Mouse (Mus musculus) MEL (cell line): Measurements from ENCODE around the gene Rap1gds1. TPM values are rescaled to one million over a fixed set of nuclear protein-coding genes. Genes with fewer than 3 reads are reported as not detected.

ENCODE experiments used
- DNase-seq: peaks from one replicate; pipeline ENCODE4 v3.0.0; 2011; ENCODE audit warnings: low read depth, low spot score
- H3K27ac ChIP-seq: 2 replicates; pipeline ENCODE4 v1.5.1; 2012; ENCODE audit warnings: low read depth, mild to moderate bottlenecking, control low read depth, low read length, moderate library complexity; ENCODE audit not compliant: control insufficient read depth
- H3K27me3 ChIP-seq, 2 experiments: fragments of 150-350 bp in 1 of 2; sonication (generic) in 1 of 2; 2 replicates each; pipeline ENCODE4 v1.6.1; 2012; ENCODE audit warnings: low read length in 2 of 2, mild to moderate bottlenecking in 2 of 2, improper control_type of control experiment in 1 of 2, moderate library complexity in 1 of 2; ENCODE audit not compliant: insufficient read depth in 2 of 2, control insufficient read depth in 1 of 2
- H3K36me3 ChIP-seq, 2 experiments: 2 replicates each; pipeline ENCODE4 v1.6.1; 2012 to 2014; ENCODE audit warnings: low read length in 2 of 2, improper control_type of control experiment in 1 of 2, inconsistent platforms in 1 of 2, mild to moderate bottlenecking in 1 of 2; ENCODE audit not compliant: insufficient read depth in 2 of 2, control insufficient read depth in 1 of 2
- H3K4me1 ChIP-seq, 2 experiments: fragments of 150-350 bp in 1 of 2; sonication (generic) in 1 of 2; 2 replicates each; pipeline ENCODE4 v1.6.1; 2012; ENCODE audit warnings: low read length in 2 of 2, improper control_type of control experiment in 1 of 2, mild to moderate bottlenecking in 1 of 2; ENCODE audit not compliant: insufficient read depth in 2 of 2, control insufficient read depth in 1 of 2
- H3K4me3 ChIP-seq, 2 experiments: fragments of 150-350 bp in 1 of 2; sonication (generic) in 1 of 2; 2 replicates each; pipeline ENCODE4 v1.5.1; 2012; ENCODE audit warnings: low read depth in 2 of 2, low read length in 2 of 2, mild to moderate bottlenecking in 2 of 2, moderate library complexity in 2 of 2, control low read depth in 1 of 2, improper control_type of control experiment in 1 of 2; ENCODE audit not compliant: control insufficient read depth in 1 of 2, insufficient read depth in 1 of 2
- H3K79me2 ChIP-seq: 2 replicates; pipeline ENCODE4 v1.6.1; 2012; ENCODE audit warnings: mild to moderate bottlenecking, low read length, moderate library complexity; ENCODE audit not compliant: control insufficient read depth, poor library complexity, insufficient read depth
- H3K9ac ChIP-seq: 2 replicates; pipeline ENCODE4 v1.6.1; 2012; ENCODE audit warnings: low read depth, mild to moderate bottlenecking, control low read depth, low read length, moderate library complexity; ENCODE audit not compliant: control insufficient read depth, poor library complexity, severe bottlenecking
- H3K9me3 ChIP-seq: fragments of 150-350 bp; sonication (generic); replicated peaks from 2 replicates; pipeline ENCODE4 v1.6.1; 2012; ENCODE audit warnings: mild to moderate bottlenecking, low read length, improper control_type of control experiment, moderate library complexity; ENCODE audit not compliant: insufficient read depth
- BHLHE40 ChIP-seq: IDR thresholded peaks from 2 replicates; pipeline ENCODE4 v1.6.1; 2012; ENCODE audit warnings: low read depth, mild to moderate bottlenecking, inconsistent platforms, low read length, improper control_type of control experiment, borderline replicate concordance
- CHD2 ChIP-seq: IDR thresholded peaks from 2 replicates; pipeline ENCODE4 v1.6.1; 2011; ENCODE audit warnings: low read length, improper control_type of control experiment
- ELF1 ChIP-seq: IDR thresholded peaks from 2 replicates; pipeline ENCODE4 v1.6.1; 2014; ENCODE audit warnings: low read depth, mild to moderate bottlenecking, inconsistent platforms, low read length, improper control_type of control experiment, moderate library complexity
- EP300 ChIP-seq, 2 experiments: IDR thresholded peaks; 2 replicates each; pipeline ENCODE4 v1.6.1; 2011; ENCODE audit warnings: improper control_type of control experiment in 2 of 2, low read length in 2 of 2, low read depth in 1 of 2, mild to moderate bottlenecking in 1 of 2
- ETS1 ChIP-seq: IDR thresholded peaks from 2 replicates; pipeline ENCODE4 v1.6.1; 2012; ENCODE audit warnings: low read depth, mild to moderate bottlenecking, inconsistent platforms, low read length, improper control_type of control experiment, moderate library complexity
- GABPA ChIP-seq: IDR thresholded peaks from 2 replicates; pipeline ENCODE4 v1.6.1; 2012; ENCODE audit warnings: low read depth, mild to moderate bottlenecking, inconsistent platforms, low read length, improper control_type of control experiment, moderate library complexity
- GATA1 ChIP-seq: IDR thresholded peaks from 2 replicates; pipeline ENCODE4 v1.6.1; 2011; ENCODE audit warnings: low read depth, low read length, improper control_type of control experiment
- HCFC1 ChIP-seq: IDR thresholded peaks from 2 replicates; pipeline ENCODE4 v1.6.1; 2012; ENCODE audit warnings: low read depth, mild to moderate bottlenecking, inconsistent platforms, low read length, improper control_type of control experiment, moderate library complexity
- JUND ChIP-seq: IDR thresholded peaks from 2 replicates; pipeline ENCODE4 v1.6.1; 2011; ENCODE audit warnings: low read depth, mild to moderate bottlenecking, improper control_type of control experiment, low read length
- KAT2A ChIP-seq: conservative IDR thresholded peaks from 2 replicates; pipeline ENCODE4 v1.6.1; 2012; ENCODE audit warnings: low read depth, low read length, improper control_type of control experiment, inconsistent platforms
- MAX ChIP-seq: IDR thresholded peaks from 2 replicates; pipeline ENCODE4 v1.6.1; 2011; ENCODE audit warnings: low read length, improper control_type of control experiment
- MAZ ChIP-seq: IDR thresholded peaks from 2 replicates; pipeline ENCODE4 v1.6.1; 2012; ENCODE audit warnings: low read depth, mild to moderate bottlenecking, inconsistent platforms, low read length, improper control_type of control experiment
- MEF2A ChIP-seq: IDR thresholded peaks from 2 replicates; pipeline ENCODE4 v1.6.1; 2014; ENCODE audit warnings: low read depth, mild to moderate bottlenecking, inconsistent platforms, low read length, improper control_type of control experiment; ENCODE audit not compliant: poor library complexity, insufficient replicate concordance, severe bottlenecking; ENCODE audit errors: extremely low read depth
- MXI1 ChIP-seq: IDR thresholded peaks from 2 replicates; pipeline ENCODE4 v1.6.1; 2011; ENCODE audit warnings: mild to moderate bottlenecking, low read depth, low read length, improper control_type of control experiment
- MYB ChIP-seq: IDR thresholded peaks from 2 replicates; pipeline ENCODE4 v1.6.1; 2011; ENCODE audit warnings: mild to moderate bottlenecking, low read depth, low read length, improper control_type of control experiment
- MYC ChIP-seq: IDR thresholded peaks from 2 replicates; pipeline ENCODE4 v1.6.1; 2011; ENCODE audit warnings: low read depth, mild to moderate bottlenecking, low read length, improper control_type of control experiment, moderate library complexity
- POLR2A ChIP-seq, 2 experiments: IDR thresholded peaks; 2 replicates each; pipeline ENCODE4 v1.6.1; 2011 to 2012; ENCODE audit warnings: low read length in 2 of 2, mild to moderate bottlenecking in 2 of 2, control low read depth in 1 of 2, improper control_type of control experiment in 1 of 2, low read depth in 1 of 2, moderate library complexity in 1 of 2; ENCODE audit not compliant: control insufficient read depth in 1 of 2, insufficient read depth in 1 of 2, poor library complexity in 1 of 2
- RAD21 ChIP-seq: IDR thresholded peaks from 2 replicates; pipeline ENCODE4 v1.6.1; 2011; ENCODE audit warnings: mild to moderate bottlenecking, low read depth, low read length, improper control_type of control experiment
- RCOR1 ChIP-seq: IDR thresholded peaks from 2 replicates; pipeline ENCODE4 v1.6.1; 2012; ENCODE audit warnings: low read depth, mild to moderate bottlenecking, inconsistent platforms, low read length, improper control_type of control experiment
- SIN3A ChIP-seq: IDR thresholded peaks from 2 replicates; pipeline ENCODE4 v1.6.1; 2012; ENCODE audit warnings: low read length, improper control_type of control experiment, inconsistent platforms
- SMC3 ChIP-seq: IDR thresholded peaks from 2 replicates; pipeline ENCODE4 v1.6.1; 2011; ENCODE audit warnings: low read depth, low read length, improper control_type of control experiment
- TAL1 ChIP-seq: IDR thresholded peaks from 2 replicates; pipeline ENCODE4 v1.6.1; 2012; ENCODE audit warnings: mild to moderate bottlenecking, inconsistent platforms, low read length, moderate library complexity, mixed read lengths
- TBP ChIP-seq: IDR thresholded peaks from 2 replicates; pipeline ENCODE4 v1.8.0; 2011; ENCODE audit warnings: low read depth, low read length, improper control_type of control experiment
- TCF12 ChIP-seq: IDR thresholded peaks from 2 replicates; pipeline ENCODE4 v1.6.1; 2014; ENCODE audit warnings: low read depth, mild to moderate bottlenecking, inconsistent platforms, low read length, improper control_type of control experiment, moderate library complexity
- USF2 ChIP-seq, 2 experiments: IDR thresholded peaks; 2 replicates each; pipeline ENCODE4 v1.6.1; 2011 to 2012; ENCODE audit warnings: improper control_type of control experiment in 2 of 2, low read length in 2 of 2, borderline replicate concordance in 1 of 2, inconsistent platforms in 1 of 2, low read depth in 1 of 2, mild to moderate bottlenecking in 1 of 2; ENCODE audit not compliant: insufficient read depth in 1 of 2
- ZKSCAN1 ChIP-seq: IDR thresholded peaks from 2 replicates; pipeline ENCODE4 v1.6.1; 2012; ENCODE audit warnings: low read depth, mild to moderate bottlenecking, inconsistent platforms, low read length, improper control_type of control experiment, moderate library complexity
- ZMIZ1 ChIP-seq: IDR thresholded peaks from 2 replicates; pipeline ENCODE4 v1.6.1; 2012; ENCODE audit warnings: low read depth, mild to moderate bottlenecking, inconsistent platforms, low read length, improper control_type of control experiment, moderate library complexity
- ZNF384 ChIP-seq: IDR thresholded peaks from 2 replicates; pipeline ENCODE4 v1.6.1; 2012; ENCODE audit warnings: low read depth, mild to moderate bottlenecking, inconsistent platforms, low read length, improper control_type of control experiment
- polyA plus RNA-seq, 2 experiments: library from polyadenylated mRNA; stranded (reverse) in 1 of 2; unstranded in 1 of 2; fragments of >175 nt in 1 of 2; fragments of >200 nt in 1 of 2; gene quantifications; 2 replicates each; pipeline versions ENCODE4 v1.2.1 to v1.2.4; 2012; ENCODE audit warnings: low replicate concordance in 2 of 2, low read depth in 1 of 2; ENCODE audit not compliant: insufficient read length in 2 of 2, insufficient read depth in 1 of 2, missing spikeins in 1 of 2
- total RNA-seq: library from RNA; depleted of rRNA; stranded (reverse); fragments of 300-350 nt; gene quantifications from 2 replicates; pipeline ENCODE4 v1.2.3, GENCODE M21; 2012

Gene Rap1gds1
- total and polyA plus RNA-seq, 3 experiments: 34.7 to 67.2 (median 53.3) TPM

GRCm38 (mm10) chr3:138881725-138882347, 193.2 kb downstream of the Rap1gds1 start:
- Histone ChIP-seq H3K36me3 (peaks cover 0 to 19% of the 10 kb centered on the region in 2 experiments; a peak in 2 of 4 replicates), H3K4me3 (peak overlapping the region; percentile 2 to 11; a peak in 2 of 4 replicates), H3K9me3 (no peaks in the 10 kb centered on the region), H3K27me3 (no peaks in the 10 kb centered on the region), H3K9ac (no peak overlapping the region), H3K4me1 (peaks cover 3 to 15% of the 10 kb centered on the region in 2 experiments), H3K27ac (peak overlapping the region; percentile 76), H3K79me2 (no peaks in the 10 kb centered on the region)
- DNase-seq: peak; percentile 78
- peak; percentile 87 for TF ChIP-seq ELF1
- TF ChIP-seq USF2 (IDR thresholded peaks at IDR 0.05; ENCODE audit: borderline replicate concordance in 1 of 2, insufficient read depth in 1 of 2, low read depth in 1 of 2, low read length in 2 of 2): no peak
- TF ChIP-seq MAX: no peak
- TF ChIP-seq GATA1: peak; percentile 97
- TF ChIP-seq SIN3A: peak; percentile 83
- no peak for TF ChIP-seq CHD2
- TF ChIP-seq BHLHE40: peak; percentile 64; the same call in 1 of the 2 replicates
- no peak for TF ChIP-seq KAT2A
- peak; percentile 92 for TF ChIP-seq ETS1
- TF ChIP-seq MYB: 0 out of 2 replicates have a peak, but pooled peaks have one; percentile 38
- TF ChIP-seq TCF12: peak; percentile 90
- TF ChIP-seq SMC3: no peak
- TF ChIP-seq ZMIZ1: no peak
- TF ChIP-seq MYC: peak; percentile 64; the same call in 1 of the 2 replicates
- TF ChIP-seq JUND: peak; percentile 72; the same call in 1 of the 2 replicates
- TF ChIP-seq HCFC1: 0 out of 2 replicates have a peak, but pooled peaks have one; percentile 48
- TF ChIP-seq MXI1: peak; percentile 53; the same call in 1 of the 2 replicates
- 0 out of 2 replicates have a peak, but pooled peaks have one; percentile 9 for TF ChIP-seq MAZ
- no peak for TF ChIP-seq GABPA
- TF ChIP-seq MEF2A: no peak
- 0 out of 2 replicates have a peak, but pooled peaks have one; percentile 29 for TF ChIP-seq TAL1
- TF ChIP-seq ZKSCAN1: peak; percentile 50; the same call in 1 of the 2 replicates
- TF ChIP-seq POLR2A (IDR thresholded peaks at IDR 0.05; ENCODE audit: control insufficient read depth in 1 of 2, insufficient read depth in 1 of 2, low read depth in 1 of 2, low read length in 2 of 2, poor library complexity in 1 of 2): no peak
- TF ChIP-seq ZNF384: peak; percentile 96
- TF ChIP-seq RCOR1: peak; percentile 87
- no peak for TF ChIP-seq RAD21
- 0 out of 2 replicates have a peak, but pooled peaks have one; percentile 21 for TF ChIP-seq TBP
- peak; percentile 91 to 96 for TF ChIP-seq EP300 (IDR thresholded peaks at IDR 0.05; ENCODE audit: low read depth in 1 of 2, low read length in 2 of 2)
